Mouse (Mus musculus) olfactory bulb, adult 2 months (tissue): ENCODE measurements at regions not wholly inside any gene's neighbourhood (a gene's known extent, or its start where the extent isn't known, plus 50 kb on each side); places are given as distances from the start of the nearest gene placed in this dataset.

ENCODE experiments used
- CTCF ChIP-seq: fragments of 200-500 bp; IDR thresholded peaks from 2 replicates; pipeline ENCODE4 v1.5.1; 2012; ENCODE audit warnings: low read depth, mild to moderate bottlenecking, low read length, moderate library complexity; ENCODE audit not compliant: insufficient read depth
- POLR2A ChIP-seq: fragments of 200-500 bp; IDR thresholded peaks from 2 replicates; pipeline ENCODE4 v1.6.1; 2012; ENCODE audit warnings: mild to moderate bottlenecking, low read depth, low read length, moderate library complexity; ENCODE audit not compliant: insufficient read depth

DNA sequence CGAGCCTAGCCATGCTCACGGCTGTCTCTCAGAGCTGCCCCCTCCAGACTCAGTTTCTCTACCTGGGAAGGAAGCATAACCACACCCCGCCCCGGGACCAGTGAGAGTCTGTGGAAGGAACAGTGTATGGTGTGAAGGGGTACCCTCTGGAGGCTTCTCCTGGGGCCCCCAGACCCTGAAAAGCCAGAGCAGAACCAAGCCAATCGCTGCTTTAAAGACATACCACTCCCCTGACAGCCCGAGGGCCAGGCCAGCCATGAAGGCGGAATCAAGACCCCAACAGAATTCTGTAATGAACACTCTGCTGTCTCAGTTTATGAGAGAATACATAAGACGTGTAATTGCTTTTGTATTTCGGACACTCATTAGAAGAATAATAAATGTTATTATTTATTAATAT lies 73.9 kb upstream of the Ppp2r5c start:
- no peak for TF ChIP-seq POLR2A
- no peak for TF ChIP-seq CTCF
